Mouse (Mus musculus) hindbrain, embryonic 12.5 days (tissue): Measurements from ENCODE around the gene Chst8. TPM values are rescaled to one million over a fixed set of nuclear protein-coding genes. Genes with fewer than 3 reads are reported as not detected.

Experiments
- ATAC-seq: fragments of 200-750 bp; cut with Nextera tagmentation; 2 replicates; pipeline ENCODE4 v1.8.0; 2017; ENCODE audit warnings: moderate TSS enrichment; ENCODE audit not compliant: low FRiP score
- H3K27ac ChIP-seq: fragments of 300-500 bp; sonication (generic); 2 replicates; pipeline ENCODE4 v1.5.1; 2016; ENCODE audit warnings: mild to moderate bottlenecking
- H3K27me3 ChIP-seq: fragments of 300-500 bp; sonication (generic); 2 replicates; pipeline ENCODE4 v1.6.1; 2016; ENCODE audit warnings: mild to moderate bottlenecking
- H3K36me3 ChIP-seq: fragments of 300-500 bp; sonication (generic); 2 replicates; pipeline ENCODE4 v1.6.1; 2016; ENCODE audit warnings: mild to moderate bottlenecking
- H3K4me1 ChIP-seq: fragments of 300-500 bp; sonication (generic); 2 replicates; pipeline ENCODE4 v1.6.1; 2016
- H3K4me2 ChIP-seq: fragments of 300-500 bp; sonication (generic); replicated peaks from 2 replicates; pipeline ENCODE4 v1.6.1; 2016; ENCODE audit warnings: mild to moderate bottlenecking
- H3K4me3 ChIP-seq: fragments of 300-500 bp; sonication (generic); 2 replicates; pipeline ENCODE4 v1.5.1; 2016; ENCODE audit warnings: mild to moderate bottlenecking
- H3K9ac ChIP-seq: fragments of 300-500 bp; sonication (generic); 2 replicates; pipeline ENCODE4 v1.6.1; 2016; ENCODE audit warnings: mild to moderate bottlenecking, moderate library complexity
- H3K9me3 ChIP-seq: fragments of 300-500 bp; sonication (generic); replicated peaks from 2 replicates; pipeline ENCODE4 v1.6.1; 2016; ENCODE audit warnings: mild to moderate bottlenecking
- WGBS: fragments of 180-500 bp; shearing (Covaris S2); methylation state at CpG from one replicate; pipeline ENCODE4 v1.1.7; 2016; 5-methylcytosine and 5-hydroxymethylcytosine counted together
- polyA plus RNA-seq: library from polyadenylated mRNA; unstranded; fragments of >200 nt; fragmentation: Nextera tagmentation; extraction: Ambion mirVana; gene quantifications from 2 replicates; pipeline ENCODE4 v1.2.1, GENCODE M21; 2016

The Chst8 gene
- polyA plus RNA-seq, 1 experiment from 2014 or later = 22.4 TPM

GRCm38 (mm10) chr7:34773309-34773708 is 39.2 kb downstream of the Chst8 start:
- H3K27ac ChIP-seq = peak overlapping the region; percentile 82
- ATAC-seq = peak; percentile 18; the same call in 1 of the 2 replicates
- no peaks in the 10 kb centered on the region for H3K9me3 ChIP-seq
- no peaks in the 10 kb centered on the region for H3K36me3 ChIP-seq
- peak overlapping the region; percentile 11; the same call in 1 of the 2 replicates for H3K4me2 ChIP-seq
- WGBS = 51% methylated on average over 5 of the region's 5 CpGs
- H3K4me1 ChIP-seq = peaks cover 32% of the 10 kb centered on the region
- no peak overlapping the region for H3K4me3 ChIP-seq
- H3K27me3 ChIP-seq = no peaks in the 10 kb centered on the region
- no peak overlapping the region for H3K9ac ChIP-seq

GRCm38 (mm10) chr7:34769531-34769930 is 43.0 kb downstream of the Chst8 start:
- no peaks in the 10 kb centered on the region for H3K27me3 ChIP-seq
- no peak overlapping the region for H3K9ac ChIP-seq
- no peak overlapping the region for H3K27ac ChIP-seq
- H3K4me1 ChIP-seq = peaks cover 27% of the 10 kb centered on the region
- WGBS = 87% methylated on average over 8 of the region's 8 CpGs
- ATAC-seq = no peak
- no peaks in the 10 kb centered on the region for H3K9me3 ChIP-seq
- H3K36me3 ChIP-seq = no peaks in the 10 kb centered on the region
- no peak overlapping the region for H3K4me2 ChIP-seq
- H3K4me3 ChIP-seq = no peak overlapping the region

- Histone ChIP-seq H3K27me3 (no peaks in the 10 kb centered on the region), H3K27ac (peak overlapping the region; percentile 80), H3K4me1 (peaks cover 27% of the 10 kb centered on the region), H3K9me3 (no peaks in the 10 kb centered on the region), H3K4me2 (no peak overlapping the region), H3K36me3 (no peaks in the 10 kb centered on the region), H3K4me3 (no peak overlapping the region), H3K9ac (no peak overlapping the region)
- ATAC-seq = peak; percentile 88
- 45% methylated on average over 18 of the region's 18 CpGs for WGBS
These were observed 48.0 kb downstream of the Chst8 start for GRCm38 (mm10) chr7:34764250-34765148.

- Histone ChIP-seq H3K9me3 (no peaks in the 10 kb centered on the region), H3K36me3 (no peaks in the 10 kb centered on the region), H3K9ac (no peak overlapping the region), H3K27me3 (no peaks in the 10 kb centered on the region), H3K4me3 (no peak overlapping the region), H3K27ac (peak overlapping the region; percentile 60), H3K4me1 (peaks cover 30% of the 10 kb centered on the region), H3K4me2 (no peak overlapping the region)
- no peak for ATAC-seq
- WGBS = 56% methylated on average over 7 of the region's 7 CpGs
These were observed 53.1 kb downstream of the Chst8 start for GRCm38 (mm10) chr7:34759378-34759822.

- no peaks in the 10 kb centered on the region for H3K9me3 ChIP-seq
- no peak overlapping the region for H3K9ac ChIP-seq
- 61% methylated on average over 3 of the region's 3 CpGs for WGBS
- H3K27ac ChIP-seq = peak overlapping the region; percentile 60
- peaks cover 29% of the 10 kb centered on the region for H3K4me1 ChIP-seq
- no peak overlapping the region for H3K4me2 ChIP-seq
- H3K4me3 ChIP-seq = no peak overlapping the region
- H3K36me3 ChIP-seq = no peaks in the 10 kb centered on the region
- no peak for ATAC-seq
- no peaks in the 10 kb centered on the region for H3K27me3 ChIP-seq
These were observed 53.8 kb downstream of the Chst8 start for GRCm38 (mm10) chr7:34758721-34759120.

GRCm38 (mm10) chr7:34757513-34757912 is 55.0 kb downstream of the Chst8 start:
- 80% methylated on average over 4 of the region's 4 CpGs for WGBS
- Histone ChIP-seq H3K27ac (no peak overlapping the region), H3K4me3 (no peak overlapping the region), H3K9ac (no peak overlapping the region), H3K4me1 (peaks cover 37% of the 10 kb centered on the region), H3K27me3 (no peaks in the 10 kb centered on the region), H3K9me3 (no peaks in the 10 kb centered on the region), H3K4me2 (no peak overlapping the region), H3K36me3 (no peaks in the 10 kb centered on the region)
- ATAC-seq = no peak

- ATAC-seq = peak; percentile 46
- Histone ChIP-seq H3K36me3 (no peaks in the 10 kb centered on the region), H3K27me3 (no peaks in the 10 kb centered on the region; the same call in 1 of the 2 replicates), H3K27ac (peak overlapping the region; percentile 78), H3K4me3 (no peak overlapping the region), H3K9me3 (no peaks in the 10 kb centered on the region), H3K4me1 (peaks cover 44% of the 10 kb centered on the region), H3K9ac (no peak overlapping the region), H3K4me2 (0 out of 2 replicates have a peak overlapping the region, but pooled peaks have one; percentile 15)
- 45% methylated on average over 32 of the region's 32 CpGs for whole genome bisulfite sequencing
These were observed 59.2 kb downstream of the Chst8 start for GRCm38 (mm10) chr7:34753140-34753886.

GRCm38 (mm10) chr7:34752151-34752762 is 60.3 kb downstream of the Chst8 start:
- Histone ChIP-seq H3K9me3 (no peaks in the 10 kb centered on the region), H3K27ac (peak overlapping the region; percentile 64), H3K36me3 (no peaks in the 10 kb centered on the region), H3K4me1 (peaks cover 40% of the 10 kb centered on the region), H3K27me3 (no peaks in the 10 kb centered on the region; the same call in 1 of the 2 replicates), H3K9ac (no peak overlapping the region), H3K4me2 (0 out of 2 replicates have a peak overlapping the region, but pooled peaks have one; percentile 11), H3K4me3 (no peak overlapping the region)
- no peak; the same call in 1 of the 2 replicates for ATAC-seq
- 22% methylated on average over 10 of the region's 10 CpGs for WGBS

GRCm38 (mm10) chr7:34750350-34750749 is 62.2 kb downstream of the Chst8 start:
- Histone ChIP-seq H3K9ac (no peak overlapping the region), H3K4me2 (no peak overlapping the region), H3K36me3 (no peaks in the 10 kb centered on the region), H3K4me3 (no peak overlapping the region), H3K9me3 (no peaks in the 10 kb centered on the region), H3K4me1 (peaks cover 53% of the 10 kb centered on the region), H3K27ac (no peak overlapping the region), H3K27me3 (no peaks in the 10 kb centered on the region; the same call in 1 of the 2 replicates)
- whole genome bisulfite sequencing = 38% methylated on average over 7 of the region's 7 CpGs
- no peak for ATAC-seq

GRCm38 (mm10) chr7:34749753-34750152 is 62.8 kb downstream of the Chst8 start:
- no peak overlapping the region for H3K4me3 ChIP-seq
- peaks cover 53% of the 10 kb centered on the region for H3K4me1 ChIP-seq
- no peak overlapping the region for H3K27ac ChIP-seq
- H3K9me3 ChIP-seq = no peaks in the 10 kb centered on the region
- no peak for ATAC-seq
- no peak overlapping the region for H3K4me2 ChIP-seq
- no peak overlapping the region for H3K9ac ChIP-seq
- H3K27me3 ChIP-seq = no peaks in the 10 kb centered on the region; the same call in 1 of the 2 replicates
- no peaks in the 10 kb centered on the region for H3K36me3 ChIP-seq
- 44% methylated on average over 3 of the region's 3 CpGs for WGBS

- Histone ChIP-seq H3K4me2 (no peak overlapping the region), H3K27me3 (no peaks in the 10 kb centered on the region; the same call in 1 of the 2 replicates), H3K4me1 (peaks cover 45% of the 10 kb centered on the region), H3K27ac (no peak overlapping the region), H3K36me3 (no peaks in the 10 kb centered on the region), H3K4me3 (no peak overlapping the region), H3K9me3 (no peaks in the 10 kb centered on the region), H3K9ac (no peak overlapping the region)
- no peak for ATAC-seq
- WGBS = 77% methylated on average over 4 of the region's 4 CpGs
These were observed 64.0 kb downstream of the Chst8 start for GRCm38 (mm10) chr7:34748501-34748900.

GRCm38 (mm10) chr7:34747661-34748060 is 64.8 kb downstream of the Chst8 start:
- no peak for ATAC-seq
- WGBS = 71% methylated on average over 12 of the region's 12 CpGs

More at GRCm38 (mm10) chr7:34747661-34748060, 64.8 kb downstream of the Chst8 start:
- peaks cover 36% of the 10 kb centered on the region for H3K4me1 ChIP-seq
- H3K27ac ChIP-seq = no peak overlapping the region
- H3K4me2 ChIP-seq = no peak overlapping the region
- no peaks in the 10 kb centered on the region for H3K36me3 ChIP-seq
- H3K9ac ChIP-seq = no peak overlapping the region
- H3K9me3 ChIP-seq = no peaks in the 10 kb centered on the region
- H3K4me3 ChIP-seq = no peak overlapping the region
- no peaks in the 10 kb centered on the region; the same call in 1 of the 2 replicates for H3K27me3 ChIP-seq
